Mouse (Mus musculus): ENCODE results near the gene Spats2l. TPM values are rescaled to one million over a fixed set of nuclear protein-coding genes. Genes with fewer than 3 reads are reported as not detected.

Spats2l gene
- total RNA-seq, 2 experiments from 2014 or later: 29.7 to 32.7 TPM

- DNase-seq: no peak
These were observed 52.3 kb downstream of the Spats2l start for GRCm38 (mm10) chr1:57826245-57826644.

- DNase-seq: no peak
These were observed 59.2 kb downstream of the Spats2l start for GRCm38 (mm10) chr1:57833145-57833544.

GRCm38 (mm10) chr1:57835128-57835527 lies 61.2 kb downstream of the Spats2l start:
- DNase-seq: no peak

- DNase-seq: no peak
These were observed 62.8 kb downstream of the Spats2l start for GRCm38 (mm10) chr1:57836686-57837317.

GRCm38 (mm10) chr1:57839863-57840262 lies 65.9 kb downstream of the Spats2l start:
- no peak for DNase-seq

- no peak for DNase-seq
These were observed 71.2 kb downstream of the Spats2l start for GRCm38 (mm10) chr1:57845054-57845722.

- no peak for DNase-seq
These were observed 73.1 kb downstream of the Spats2l start for GRCm38 (mm10) chr1:57846856-57847698.

GRCm38 (mm10) chr1:57849087-57849486 lies 75.1 kb downstream of the Spats2l start:
- no peak for DNase-seq

GRCm38 (mm10) chr1:57849916-57850315 lies 76.0 kb downstream of the Spats2l start:
- peak; percentile 16 for DNase-seq

GRCm38 (mm10) chr1:57851871-57852270 lies 77.9 kb downstream of the Spats2l start:
- no peak for DNase-seq

GRCm38 (mm10) chr1:57852562-57853271 lies 78.8 kb downstream of the Spats2l start:
- DNase-seq: peak; percentile 62

GRCm38 (mm10) chr1:57857799-57858198 lies 83.8 kb downstream of the Spats2l start:
- no peak for DNase-seq

GRCm38 (mm10) chr1:57862024-57862423 lies 88.1 kb downstream of the Spats2l start:
- no peak for DNase-seq

GRCm38 (mm10) chr1:57868651-57869050 lies 94.7 kb downstream of the Spats2l start:
- DNase-seq: peak; percentile 25

GRCm38 (mm10) chr1:57872006-57872405 lies 98.0 kb downstream of the Spats2l start:
- no peak for DNase-seq

GRCm38 (mm10) chr1:57873996-57874395 lies 100.0 kb downstream of the Spats2l start:
- DNase-seq: no peak

- no peak for DNase-seq
These were observed 101.1 kb downstream of the Spats2l start for GRCm38 (mm10) chr1:57875109-57875508.

GRCm38 (mm10) chr1:57875512-57875911 lies 101.5 kb downstream of the Spats2l start:
- DNase-seq: no peak

- no peak for DNase-seq
These were observed 105.0 kb downstream of the Spats2l start for GRCm38 (mm10) chr1:57878957-57879356.

- no peak for DNase-seq
These were observed 110.9 kb downstream of the Spats2l start for GRCm38 (mm10) chr1:57884867-57885266.

- DNase-seq: no peak
These were observed 115.8 kb downstream of the Spats2l start for GRCm38 (mm10) chr1:57889803-57890202.

GRCm38 (mm10) chr1:57890259-57890902 lies 116.4 kb downstream of the Spats2l start:
- DNase-seq: peak; percentile 64
